Mouse (Mus musculus) forebrain, embryonic 13.5 days (tissue): Measurements from ENCODE around the gene Wfdc8. TPM values are rescaled to one million over a fixed set of nuclear protein-coding genes. Genes with fewer than 3 reads are reported as not detected.
A peak's percentile ranks its signal among the peaks of the same experiment; 100 is the strongest.
"Not testable (repeated sequence)": the region's sequence is repeated elsewhere in the genome, so short reads cannot be mapped to it uniquely, and the experiment has no call there.

Experiments used
- ATAC-seq: fragments of 200-750 bp; cut with Nextera tagmentation; 2 replicates; pipeline ENCODE4 v1.8.0; 2017
- H3K27ac ChIP-seq: fragments of 300-500 bp; sonication (generic); 2 replicates; pipeline ENCODE4 v1.5.1; 2015; ENCODE audit warnings: inconsistent platforms, mild to moderate bottlenecking, moderate library complexity
- H3K27me3 ChIP-seq: fragments of 300-500 bp; sonication (generic); 2 replicates; pipeline ENCODE4 v1.6.1; 2015; ENCODE audit warnings: mild to moderate bottlenecking, inconsistent platforms
- H3K36me3 ChIP-seq: fragments of 300-500 bp; sonication (generic); 2 replicates; pipeline ENCODE4 v1.6.1; 2015; ENCODE audit warnings: mild to moderate bottlenecking, inconsistent platforms; ENCODE audit not compliant: poor library complexity, severe bottlenecking
- H3K4me1 ChIP-seq: fragments of 300-500 bp; sonication (generic); 2 replicates; pipeline ENCODE4 v1.6.1; 2015; ENCODE audit warnings: inconsistent platforms
- H3K4me2 ChIP-seq: fragments of 300-500 bp; sonication (generic); 2 replicates; pipeline ENCODE4 v1.6.1; 2015; ENCODE audit warnings: inconsistent platforms, mild to moderate bottlenecking, moderate library complexity
- H3K4me3 ChIP-seq: fragments of 300-500 bp; sonication (generic); 2 replicates; pipeline ENCODE4 v1.5.1; 2015; ENCODE audit warnings: mild to moderate bottlenecking, inconsistent platforms
- H3K9ac ChIP-seq: fragments of 300-500 bp; sonication (generic); 2 replicates; pipeline ENCODE4 v1.6.1; 2015; ENCODE audit warnings: mild to moderate bottlenecking, inconsistent platforms
- H3K9me3 ChIP-seq: fragments of 300-500 bp; sonication (generic); replicated peaks from 2 replicates; pipeline ENCODE4 v1.6.1; 2016; ENCODE audit warnings: inconsistent platforms
- WGBS: fragments of 180-500 bp; shearing (Covaris S2); methylation state at CpG from one replicate; pipeline ENCODE4 v1.1.7; 2015; 5-methylcytosine and 5-hydroxymethylcytosine counted together
- polyA plus RNA-seq: library from polyadenylated mRNA; unstranded; fragments of >200 nt; fragmentation: Nextera tagmentation; extraction: Ambion mirVana; gene quantifications from 2 replicates; pipeline ENCODE4 v1.2.1, GENCODE M21; 2015

Gene Wfdc8
- polyA plus RNA-seq, 1 experiment from 2014 or later, result not detected

- Histone ChIP-seq H3K4me2 (no peak overlapping the region), H3K27me3 (no peaks in the 10 kb centered on the region), H3K9ac (no peak overlapping the region), H3K27ac (no peak overlapping the region), H3K4me3 (no peak overlapping the region), H3K9me3 (peaks cover 9% of the 10 kb centered on the region), H3K4me1 (no peaks in the 10 kb centered on the region), H3K36me3 (no peaks in the 10 kb centered on the region)
- 91% methylated on average over 3 of the region's 3 CpGs for WGBS
- no peak for ATAC-seq
Measured at GRCm38 (mm10) chr2:164603482-164603881, 9.9 kb downstream of the Wfdc8 start.

- H3K27ac ChIP-seq, result no peak overlapping the region
- H3K4me3 ChIP-seq, result no peak overlapping the region
- H3K9me3 ChIP-seq, result peaks cover 9% of the 10 kb centered on the region
- no peak overlapping the region for H3K4me2 ChIP-seq
- H3K9ac ChIP-seq, result no peak overlapping the region
- no peaks in the 10 kb centered on the region for H3K4me1 ChIP-seq
- no peak for ATAC-seq
- 73% methylated on average over 3 of the region's 3 CpGs for WGBS
- no peaks in the 10 kb centered on the region for H3K27me3 ChIP-seq
- H3K36me3 ChIP-seq, result no peaks in the 10 kb centered on the region
Measured at GRCm38 (mm10) chr2:164600179-164600578, 13.2 kb downstream of the Wfdc8 start.

- Histone ChIP-seq H3K9ac (no peak within 1 kb of the TSS), H3K4me2 (no peak within 1 kb of the TSS), H3K27me3 (no peaks in the 10 kb centered on the region), H3K4me1 (no peaks in the 10 kb centered on the region), H3K9me3 (no peaks in the 10 kb centered on the region), H3K4me3 (no peak within 1 kb of the TSS), H3K27ac (no peak within 1 kb of the TSS), H3K36me3 (no peaks in the 10 kb centered on the region)
- WGBS, result 77% methylated on average over 4 of the region's 4 CpGs
- ATAC-seq, result no peak
Measured at GRCm38 (mm10) chr2:164593494-164593893, 19.9 kb downstream of the Wfdc8 start, which contains the start of gene Eppin. TSS of gene Eppin (minus strand) at chr2:164593594.

- ATAC-seq, result peak; percentile 24; the same call in 1 of the 2 replicates
- Histone ChIP-seq H3K9me3 (no peaks in the 10 kb centered on the region), H3K4me2 (no peak overlapping the region), H3K9ac (no peak overlapping the region), H3K27ac (no peak overlapping the region), H3K4me3 (no peak overlapping the region), H3K4me1 (no peaks in the 10 kb centered on the region), H3K36me3 (no peaks in the 10 kb centered on the region), H3K27me3 (no peaks in the 10 kb centered on the region)
- WGBS, result 11% methylated on average over 4 of the region's 4 CpGs
Measured at GRCm38 (mm10) chr2:164592014-164592413, 21.4 kb downstream of the Wfdc8 start.

- not testable (repeated sequence) for H3K4me1 ChIP-seq, H3K9ac ChIP-seq
Measured at GRCm38 (mm10) chr2:164585025-164585725, 28.3 kb downstream of the Wfdc8 start, which contains the start of gene Wfdc6a. TSS of gene Wfdc6a (minus strand) at chr2:164585447.

GRCm38 (mm10) chr2:164573359-164573758 is 40.1 kb downstream of the Wfdc8 start, which contains the start of gene Spint3:
TSS of gene Spint3 (minus strand) at chr2:164573459.
- 88% methylated on average over 6 of the region's 6 CpGs for WGBS
- not testable (repeated sequence) for H3K4me2 ChIP-seq, H3K4me3 ChIP-seq, H3K27me3 ChIP-seq, H3K27ac ChIP-seq, H3K9ac ChIP-seq, ATAC-seq, H3K36me3 ChIP-seq, H3K4me1 ChIP-seq, H3K9me3 ChIP-seq

More at GRCm38 (mm10) chr2:164585025-164585725, 28.3 kb downstream of the Wfdc8 start, which contains the start of gene Wfdc6a:
- not testable (repeated sequence) for H3K36me3 ChIP-seq, H3K27ac ChIP-seq, H3K4me2 ChIP-seq, H3K9me3 ChIP-seq, ATAC-seq, H3K4me3 ChIP-seq, H3K27me3 ChIP-seq
- WGBS, result 64% methylated on average over 13 of the region's 13 CpGs

GRCm38 (mm10) chr2:164567460-164567859 is 46.0 kb downstream of the Wfdc8 start:
- Histone ChIP-seq H3K4me3 (no peak overlapping the region), H3K4me2 (no peak overlapping the region), H3K4me1 (peaks cover 20% of the 10 kb centered on the region), H3K36me3 (no peaks in the 10 kb centered on the region), H3K27ac (no peak overlapping the region), H3K9me3 (no peaks in the 10 kb centered on the region), H3K9ac (no peak overlapping the region), H3K27me3 (peaks cover 9% of the 10 kb centered on the region)
- ATAC-seq, result no peak
- WGBS, result 91% methylated on average over 5 of the region's 5 CpGs

GRCm38 (mm10) chr2:164566997-164567396 is 46.4 kb downstream of the Wfdc8 start:
- peaks cover 12% of the 10 kb centered on the region for H3K27me3 ChIP-seq
- 84% methylated on average over 2 of the region's 2 CpGs for WGBS
- H3K36me3 ChIP-seq, result no peaks in the 10 kb centered on the region
- no peak for ATAC-seq
- no peak overlapping the region for H3K4me2 ChIP-seq
- H3K4me3 ChIP-seq, result no peak overlapping the region
- no peaks in the 10 kb centered on the region for H3K9me3 ChIP-seq
- no peak overlapping the region for H3K27ac ChIP-seq
- peaks cover 23% of the 10 kb centered on the region for H3K4me1 ChIP-seq
- H3K9ac ChIP-seq, result no peak overlapping the region

GRCm38 (mm10) chr2:164564346-164564745 is 49.1 kb downstream of the Wfdc8 start:
- no peak for ATAC-seq

GRCm38 (mm10) chr2:164563339-164564038 is 49.9 kb downstream of the Wfdc8 start:
- peak; percentile 65 for ATAC-seq
- 1% methylated on average over 32 of the region's 32 CpGs for WGBS

More at GRCm38 (mm10) chr2:164564346-164564745, 49.1 kb downstream of the Wfdc8 start:
- no peaks in the 10 kb centered on the region for H3K9me3 ChIP-seq
- H3K4me2 ChIP-seq, result peak overlapping the region; percentile 96; the same call in 1 of the 2 replicates
- no peak overlapping the region for H3K27ac ChIP-seq
- H3K27me3 ChIP-seq, result peaks cover 15% of the 10 kb centered on the region
- no peak overlapping the region for H3K4me3 ChIP-seq
- WGBS, result 75% methylated on average over 5 of the region's 5 CpGs
- H3K4me1 ChIP-seq, result peaks cover 23% of the 10 kb centered on the region
- H3K9ac ChIP-seq, result no peak overlapping the region
- no peaks in the 10 kb centered on the region for H3K36me3 ChIP-seq

GRCm38 (mm10) chr2:164562391-164563188 is 50.8 kb downstream of the Wfdc8 start, which contains the start of gene Wfdc2:
TSS of gene Wfdc2 (plus strand) at chr2:164562413.
- peak within 1 kb of the TSS; percentile 72 for H3K9ac ChIP-seq
- H3K9me3 ChIP-seq, result no peaks in the 10 kb centered on the region
- peaks cover 23% of the 10 kb centered on the region for H3K4me1 ChIP-seq
- no peak; the same call in 1 of the 2 replicates for ATAC-seq
- H3K4me2 ChIP-seq, result peak within 1 kb of the TSS; percentile 96
- no peaks in the 10 kb centered on the region for H3K36me3 ChIP-seq
- 2% methylated on average over 24 of the region's 24 CpGs for WGBS
- peaks cover 15% of the 10 kb centered on the region for H3K27me3 ChIP-seq
- H3K4me3 ChIP-seq, result peak within 1 kb of the TSS; percentile 47
- H3K27ac ChIP-seq, result no peak within 1 kb of the TSS

More at GRCm38 (mm10) chr2:164563339-164564038, 49.9 kb downstream of the Wfdc8 start:
- no peak overlapping the region for H3K27ac ChIP-seq
- peak overlapping the region; percentile 72 for H3K9ac ChIP-seq
- peak overlapping the region; percentile 47 for H3K4me3 ChIP-seq
- peak overlapping the region; percentile 96 for H3K4me2 ChIP-seq
- peaks cover 15% of the 10 kb centered on the region for H3K27me3 ChIP-seq
- no peaks in the 10 kb centered on the region for H3K9me3 ChIP-seq
- H3K36me3 ChIP-seq, result no peaks in the 10 kb centered on the region
- peaks cover 23% of the 10 kb centered on the region for H3K4me1 ChIP-seq
